Mouse (Mus musculus): Measurements from ENCODE around the gene Acaa1a. TPM values are rescaled to one million over a fixed set of nuclear protein-coding genes. Genes with fewer than 3 reads are reported as not detected.
"Not testable (repeated sequence)": the region's sequence is repeated elsewhere in the genome, so short reads cannot be mapped to it uniquely, and the experiment has no call there.

Acaa1a gene
- polyA plus RNA-seq, 1 experiment from 2014 or later, result 106 TPM

DNA sequence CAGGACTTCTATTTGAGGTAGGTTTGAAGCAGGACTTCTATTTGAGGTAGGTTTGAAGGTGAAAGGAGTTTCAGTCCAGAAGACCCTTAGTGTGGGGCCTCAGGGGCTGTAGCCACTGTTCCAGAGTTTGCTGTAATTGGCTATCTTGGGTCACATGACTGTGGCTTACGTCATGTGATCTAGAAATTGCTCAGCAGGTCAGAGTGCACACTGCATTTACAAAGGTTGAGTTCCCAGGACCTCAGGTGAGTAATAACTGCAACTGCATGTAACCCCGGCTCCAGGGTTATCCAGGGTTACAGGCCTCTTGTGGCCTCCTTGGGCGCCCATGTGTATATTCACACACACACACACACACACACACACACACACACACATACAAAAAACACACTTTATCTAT is 28.9 kb downstream of the Acaa1a start:
- H3K9me3 ChIP-seq, result no peaks in the 10 kb centered on the region
- H3K27me3 ChIP-seq, result no peaks in the 10 kb centered on the region
- no peaks in the 10 kb centered on the region for H3K4me1 ChIP-seq (replicated peaks)
- WGBS, result 97% methylated on average over 3 of the region's 3 CpGs
- no peak overlapping the region for H3K4me2 ChIP-seq
- H3K9ac ChIP-seq, result no peak overlapping the region
- no peak for ATAC-seq (ENCODE audit: low FRiP score)
- H3K36me3 ChIP-seq, result no peaks in the 10 kb centered on the region
- no peak overlapping the region for H3K4me3 ChIP-seq
- H3K27ac ChIP-seq, result no peak overlapping the region

- H3K27me3 ChIP-seq; H3K36me3 ChIP-seq; H3K4me3 ChIP-seq; ATAC-seq (ENCODE audit: low FRiP score); H3K9ac ChIP-seq; H3K9me3 ChIP-seq; H3K4me2 ChIP-seq; H3K27ac ChIP-seq; H3K4me1 ChIP-seq (replicated peaks): not testable (repeated sequence)
- 92% methylated on average over 4 of the region's 4 CpGs for whole genome bisulfite sequencing
Measured at GRCm38 (mm10) chr9:119370770-119371169, 31.3 kb downstream of the Acaa1a start.

DNA sequence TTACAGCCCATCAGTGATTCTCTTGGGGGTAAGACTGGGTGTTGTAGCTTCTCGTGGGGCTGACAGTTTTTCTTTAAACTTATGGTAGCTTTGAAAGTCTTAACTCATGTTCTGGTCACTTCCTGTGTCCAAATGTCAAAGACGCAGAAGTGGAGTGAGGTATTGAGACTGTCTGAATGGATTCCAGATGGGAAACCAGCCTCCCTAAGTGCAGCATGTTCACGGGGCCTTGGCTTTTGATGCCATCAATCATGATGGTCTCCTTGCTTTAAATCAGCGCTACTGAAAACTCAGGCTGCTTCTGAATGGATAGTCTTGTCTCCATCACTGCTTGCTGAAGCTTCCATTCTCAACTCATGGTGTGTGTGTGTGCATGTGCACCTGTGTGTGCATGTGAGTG is 31.8 kb downstream of the Acaa1a start:
- no peak for ATAC-seq (ENCODE audit: low FRiP score)
- no peaks in the 10 kb centered on the region for H3K9me3 ChIP-seq
- H3K36me3 ChIP-seq, result no peaks in the 10 kb centered on the region
- no peak overlapping the region for H3K4me2 ChIP-seq
- 75% methylated on average over 4 of the region's 4 CpGs for WGBS
- H3K27ac ChIP-seq, result no peak overlapping the region
- no peak overlapping the region for H3K9ac ChIP-seq
- no peaks in the 10 kb centered on the region for H3K4me1 ChIP-seq (replicated peaks)
- H3K27me3 ChIP-seq, result no peaks in the 10 kb centered on the region
- H3K4me3 ChIP-seq, result no peak overlapping the region

GRCm38 (mm10) chr9:119375008-119375407 is 35.5 kb downstream of the Acaa1a start:
- H3K4me2 ChIP-seq, result no peak overlapping the region
- H3K4me1 ChIP-seq (replicated peaks), result no peaks in the 10 kb centered on the region
- H3K27ac ChIP-seq, result no peak overlapping the region
- no peaks in the 10 kb centered on the region for H3K27me3 ChIP-seq
- no peak overlapping the region for H3K9ac ChIP-seq
- H3K9me3 ChIP-seq, result no peaks in the 10 kb centered on the region
- ATAC-seq (ENCODE audit: low FRiP score), result no peak
- no peak overlapping the region for H3K4me3 ChIP-seq
- no peaks in the 10 kb centered on the region for H3K36me3 ChIP-seq
- 75% methylated on average over 3 of the region's 3 CpGs for WGBS

- Histone ChIP-seq H3K4me3 (no peak overlapping the region), H3K4me1 (replicated peaks) (no peaks in the 10 kb centered on the region)
- WGBS, result 62% methylated on average over 6 of the region's 6 CpGs
Measured at GRCm38 (mm10) chr9:119375556-119375955, 36.1 kb downstream of the Acaa1a start.

GRCm38 (mm10) chr9:119378231-119378630 is 38.8 kb downstream of the Acaa1a start:
- H3K27ac ChIP-seq, result no peak overlapping the region
- no peaks in the 10 kb centered on the region for H3K27me3 ChIP-seq
- no peak overlapping the region for H3K9ac ChIP-seq
- no peaks in the 10 kb centered on the region for H3K36me3 ChIP-seq
- H3K4me3 ChIP-seq, result no peak overlapping the region
- WGBS, result 92% methylated on average over 4 of the region's 4 CpGs
- no peaks in the 10 kb centered on the region for H3K9me3 ChIP-seq
- H3K4me2 ChIP-seq, result no peak overlapping the region
- no peaks in the 10 kb centered on the region for H3K4me1 ChIP-seq (replicated peaks)
- no peak for ATAC-seq (ENCODE audit: low FRiP score)

More at GRCm38 (mm10) chr9:119375556-119375955, 36.1 kb downstream of the Acaa1a start:
- Histone ChIP-seq H3K9ac (no peak overlapping the region), H3K27ac (no peak overlapping the region), H3K27me3 (no peaks in the 10 kb centered on the region), H3K4me2 (no peak overlapping the region), H3K9me3 (no peaks in the 10 kb centered on the region), H3K36me3 (no peaks in the 10 kb centered on the region)
- ATAC-seq (ENCODE audit: low FRiP score), result no peak

DNA sequence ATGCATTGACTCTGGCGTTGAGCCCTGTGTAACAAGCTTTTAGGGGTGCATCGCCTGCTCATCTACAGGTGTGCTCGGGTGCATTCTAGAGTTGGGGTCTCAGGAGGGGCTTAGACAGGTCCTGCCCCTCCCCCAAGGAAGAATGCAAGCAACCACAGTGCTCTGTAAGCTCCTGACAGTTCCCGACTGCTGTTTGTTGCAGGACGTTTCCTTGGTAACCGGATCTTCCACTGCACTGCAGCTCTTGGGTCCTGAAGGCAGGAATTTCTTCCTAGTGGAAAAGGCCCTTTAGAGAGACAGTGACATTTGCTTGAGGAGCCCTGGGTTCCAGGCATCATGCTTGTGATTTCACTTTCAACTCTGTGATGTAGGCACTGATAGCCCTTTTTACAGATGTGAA is 43.1 kb downstream of the Acaa1a start:
- H3K9ac ChIP-seq, result no peak overlapping the region
- no peaks in the 10 kb centered on the region for H3K9me3 ChIP-seq
- H3K4me3 ChIP-seq, result no peak overlapping the region
- no peaks in the 10 kb centered on the region for H3K36me3 ChIP-seq
- 64% methylated on average over 6 of the region's 6 CpGs for WGBS
- no peak overlapping the region for H3K4me2 ChIP-seq
- no peak for ATAC-seq (ENCODE audit: low FRiP score)
- no peaks in the 10 kb centered on the region for H3K4me1 ChIP-seq (replicated peaks)
- H3K27ac ChIP-seq, result no peak overlapping the region
- H3K27me3 ChIP-seq, result no peaks in the 10 kb centered on the region

DNA sequence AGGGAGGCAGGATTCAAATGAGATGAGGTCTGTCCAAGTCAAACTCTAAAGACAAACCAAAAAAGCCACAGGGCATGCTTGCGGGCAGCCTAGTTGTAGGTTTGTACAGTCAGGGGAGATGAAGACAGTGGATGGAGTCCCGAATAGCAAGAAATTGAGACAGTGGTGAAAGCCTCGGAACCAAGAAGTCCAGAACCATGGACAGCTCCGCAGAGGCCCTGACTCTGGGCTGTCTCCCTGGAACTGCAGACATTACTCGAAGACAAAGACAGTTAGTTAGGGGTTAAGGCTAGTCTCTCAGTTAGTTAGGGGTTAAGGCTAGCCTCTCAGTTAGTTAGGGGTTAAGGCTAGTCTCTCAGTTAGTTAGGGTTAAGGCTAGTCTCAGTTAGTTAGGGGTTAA is 49.5 kb downstream of the Acaa1a start:
- no peak overlapping the region for H3K27ac ChIP-seq
- no peaks in the 10 kb centered on the region for H3K27me3 ChIP-seq
- H3K4me2 ChIP-seq, result no peak overlapping the region
- H3K36me3 ChIP-seq, result no peaks in the 10 kb centered on the region
- H3K9ac ChIP-seq, result no peak overlapping the region
- 63% methylated on average over 5 of the region's 5 CpGs for WGBS
- no peak for ATAC-seq (ENCODE audit: low FRiP score)
- H3K9me3 ChIP-seq, result no peaks in the 10 kb centered on the region
- H3K4me3 ChIP-seq, result no peak overlapping the region
- no peaks in the 10 kb centered on the region for H3K4me1 ChIP-seq (replicated peaks)

- no peaks in the 10 kb centered on the region for H3K36me3 ChIP-seq
- 89% methylated on average over 2 of the region's 2 CpGs for WGBS
Measured at GRCm38 (mm10) chr9:119390214-119390613, 50.7 kb downstream of the Acaa1a start.

GRCm38 (mm10) chr9:119394808-119395207 is 55.3 kb downstream of the Acaa1a start:
- no peaks in the 10 kb centered on the region for H3K9me3 ChIP-seq
- H3K4me2 ChIP-seq, result no peak overlapping the region
- 100% methylated on average over 1 of the region's 1 CpGs for WGBS
- no peak overlapping the region for H3K4me3 ChIP-seq
- H3K9ac ChIP-seq, result no peak overlapping the region
- ATAC-seq (ENCODE audit: low FRiP score), result no peak
- H3K4me1 ChIP-seq (replicated peaks), result no peaks in the 10 kb centered on the region
- H3K36me3 ChIP-seq, result no peaks in the 10 kb centered on the region
- H3K27ac ChIP-seq, result no peak overlapping the region
- no peaks in the 10 kb centered on the region for H3K27me3 ChIP-seq

More at GRCm38 (mm10) chr9:119390214-119390613, 50.7 kb downstream of the Acaa1a start:
- H3K4me1 ChIP-seq (replicated peaks), result no peaks in the 10 kb centered on the region
- H3K4me3 ChIP-seq, result no peak overlapping the region
- no peak overlapping the region for H3K9ac ChIP-seq
- no peak for ATAC-seq (ENCODE audit: low FRiP score)
- no peak overlapping the region for H3K4me2 ChIP-seq
- no peak overlapping the region for H3K27ac ChIP-seq
- H3K9me3 ChIP-seq, result no peaks in the 10 kb centered on the region
- no peaks in the 10 kb centered on the region for H3K27me3 ChIP-seq

Other genes with a start within 250 kb of the Acaa1a start
- gene Plcd1, start 246.2 kb upstream of the Acaa1a start, polyA plus RNA-seq (2015; fragmentation: Nextera tagmentation; extraction: Ambion mirVana), result 22.5 and 23.8 TPM in 2 replicates
- 0.38 and 1.5 TPM in 2 replicates for gene Dlec1, start 237.2 kb upstream of the Acaa1a start, polyA plus RNA-seq (2015; fragmentation: Nextera tagmentation; extraction: Ambion mirVana)
- 1.8 and 1.9 TPM in 2 replicates for gene Acaa1b, start 182.6 kb upstream of the Acaa1a start, polyA plus RNA-seq (2015; fragmentation: Nextera tagmentation; extraction: Ambion mirVana)
- gene Gm47289, start 180.5 kb upstream of the Acaa1a start, polyA plus RNA-seq (2015; fragmentation: Nextera tagmentation; extraction: Ambion mirVana), result not detected in 2 replicates
- gene Slc22a13, start 130.6 kb upstream of the Acaa1a start, polyA plus RNA-seq (2015; fragmentation: Nextera tagmentation; extraction: Ambion mirVana), result not detected in 2 replicates
- 11.8 and 13.0 TPM in 2 replicates for gene Oxsr1, start 17.2 kb upstream of the Acaa1a start, polyA plus RNA-seq (2015; fragmentation: Nextera tagmentation; extraction: Ambion mirVana)
- gene Myd88, start 1.7 kb downstream of the Acaa1a start, polyA plus RNA-seq (2015; fragmentation: Nextera tagmentation; extraction: Ambion mirVana), result 6.1 and 6.2 TPM in 2 replicates
- 2.4 and 2.5 TPM in 2 replicates for gene Xylb, start 17.7 kb downstream of the Acaa1a start, polyA plus RNA-seq (2015; fragmentation: Nextera tagmentation; extraction: Ambion mirVana)
- not detected in 2 replicates for gene Slc22a14, start 25.9 kb downstream of the Acaa1a start, polyA plus RNA-seq (2015; fragmentation: Nextera tagmentation; extraction: Ambion mirVana)
- gene Acvr2b, start 62.4 kb downstream of the Acaa1a start, polyA plus RNA-seq (2015; fragmentation: Nextera tagmentation; extraction: Ambion mirVana), result 44.4 and 48.6 TPM in 2 replicates
- gene Exog, start 105.3 kb downstream of the Acaa1a start, polyA plus RNA-seq (2015; fragmentation: Nextera tagmentation; extraction: Ambion mirVana), result 48.4 and 51.2 TPM in 2 replicates
- gene Scn5a, start 239.3 kb downstream of the Acaa1a start, polyA plus RNA-seq (2015; fragmentation: Nextera tagmentation; extraction: Ambion mirVana), result 0.25 and 0.32 TPM in 2 replicates